Mouse (Mus musculus): ENCODE data around the gene Prss33. TPM values are rescaled to one million over a fixed set of nuclear protein-coding genes. Genes with fewer than 3 reads are reported as not detected.

Gene Prss33
- polyA plus RNA-seq, 1 experiment from 2014 or later = not detected

DNA sequence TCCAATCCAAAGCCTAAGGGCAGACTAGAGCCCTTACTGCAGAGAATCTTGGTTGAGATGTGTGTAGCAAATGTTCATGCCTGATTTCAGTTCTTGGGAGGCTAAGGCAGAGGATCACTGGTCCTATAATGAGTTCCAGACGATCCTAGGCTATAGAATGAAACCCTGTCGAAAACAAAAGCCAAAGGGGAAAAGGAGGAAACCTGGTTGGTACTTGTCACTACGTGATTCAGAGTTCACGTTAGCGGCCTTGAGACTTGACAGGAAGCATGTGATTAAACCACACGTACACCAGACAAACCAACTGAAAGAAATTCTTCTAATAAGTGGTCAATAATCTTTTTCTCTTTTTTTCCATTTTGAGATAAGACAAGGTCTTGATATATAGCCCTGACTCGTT lies 38.5 kb downstream of the Prss33 start:
- no peak for ATAC-seq (ENCODE audit: insufficient read depth)
- Histone ChIP-seq H3K27ac (ENCODE audit: low read depth) (no peak overlapping the region), H3K4me3 (ENCODE audit: low read depth, low read length) (no peak overlapping the region), H3K9me3 (ENCODE audit: low read depth, low read length) (no peaks in the 10 kb centered on the region), H3K9ac (no peak overlapping the region), H3K36me3 (ENCODE audit: insufficient read depth) (no peaks in the 10 kb centered on the region), H3K27me3 (ENCODE audit: insufficient read depth, low read length) (no peaks in the 10 kb centered on the region), H3K4me1 (ENCODE audit: insufficient read depth) (no peaks in the 10 kb centered on the region), H3K4me2 (no peak overlapping the region)
- no peak for TF ChIP-seq CTCF (IDR thresholded peaks at IDR 0.05; ENCODE audit: low read depth)
- DNase-seq = no peak
- whole genome bisulfite sequencing = 67% methylated on average over 7 of the region's 7 CpGs

GRCm38 (mm10) chr17:23795323-23795722 lies 40.5 kb downstream of the Prss33 start:
- no peak for ATAC-seq (ENCODE audit: insufficient read depth)
- Histone ChIP-seq H3K4me2 (no peak overlapping the region), H3K9me3 (ENCODE audit: low read depth, low read length) (no peaks in the 10 kb centered on the region), H3K27ac (ENCODE audit: low read depth) (no peak overlapping the region), H3K27me3 (ENCODE audit: insufficient read depth, low read length) (no peaks in the 10 kb centered on the region), H3K36me3 (ENCODE audit: insufficient read depth) (no peaks in the 10 kb centered on the region), H3K4me3 (ENCODE audit: low read depth, low read length) (no peak overlapping the region), H3K4me1 (ENCODE audit: insufficient read depth) (no peaks in the 10 kb centered on the region), H3K9ac (no peak overlapping the region)
- WGBS = 92% methylated on average over 8 of the region's 8 CpGs
- TF ChIP-seq CTCF (IDR thresholded peaks at IDR 0.05; ENCODE audit: low read depth) = no peak
- DNase-seq = no peak

DNA sequence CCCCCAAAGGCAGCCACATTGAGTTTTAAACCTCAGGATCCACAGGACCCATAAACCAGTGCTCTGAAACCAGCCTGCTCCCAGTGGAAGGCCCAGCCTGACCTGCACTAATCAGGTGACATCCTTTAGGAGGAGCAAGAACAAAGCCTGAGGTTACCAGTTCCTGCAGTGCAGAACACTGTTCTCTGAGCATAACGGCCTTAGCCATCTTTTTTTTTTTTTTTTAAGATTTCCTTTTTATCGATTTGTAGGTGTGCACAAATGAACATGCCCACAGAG lies 44.8 kb downstream of the Prss33 start:
- DNase-seq (no peak), ATAC-seq (ENCODE audit: insufficient read depth) (no peak)
- Histone ChIP-seq H3K4me2 (peak overlapping the region; percentile 75), H3K27ac (ENCODE audit: low read depth) (peak overlapping the region; percentile 86; the same call in 1 of the 2 replicates), H3K27me3 (ENCODE audit: insufficient read depth, low read length) (no peaks in the 10 kb centered on the region), H3K9me3 (ENCODE audit: low read depth, low read length) (no peaks in the 10 kb centered on the region), H3K4me1 (ENCODE audit: insufficient read depth) (0 out of 2 replicates have a peak, but pooled peaks cover 5% of the 10 kb centered on the region), H3K4me3 (ENCODE audit: low read depth, low read length) (peak overlapping the region; percentile 44), H3K9ac (peak overlapping the region; percentile 82), H3K36me3 (ENCODE audit: insufficient read depth) (no peaks in the 10 kb centered on the region)
- TF ChIP-seq CTCF (IDR thresholded peaks at IDR 0.05; ENCODE audit: low read depth) = no peak
- 43% methylated on average over 2 of the region's 2 CpGs for WGBS

- TF ChIP-seq CTCF (IDR thresholded peaks at IDR 0.05; ENCODE audit: low read depth) = no peak
- ATAC-seq (ENCODE audit: insufficient read depth) (peak; percentile 68), DNase-seq (peak; percentile 82)
- 0 out of 2 replicates have a peak, but pooled peaks cover 5% of the 10 kb centered on the region for H3K4me1 ChIP-seq (ENCODE audit: insufficient read depth)
- no peaks in the 10 kb centered on the region for H3K36me3 ChIP-seq (ENCODE audit: insufficient read depth)
- H3K4me3 ChIP-seq (ENCODE audit: low read depth, low read length) = peak within 1 kb of the TSS; percentile 44
- 2% methylated on average over 29 of the region's 29 CpGs for WGBS
- H3K4me2 ChIP-seq = peak within 1 kb of the TSS; percentile 75
- H3K27ac ChIP-seq (ENCODE audit: low read depth) = peak within 1 kb of the TSS; percentile 86
- H3K27me3 ChIP-seq (ENCODE audit: insufficient read depth, low read length) = no peaks in the 10 kb centered on the region
- no peaks in the 10 kb centered on the region for H3K9me3 ChIP-seq (ENCODE audit: low read depth, low read length)
- peak within 1 kb of the TSS; percentile 82 for H3K9ac ChIP-seq
These were observed 45.4 kb downstream of the Prss33 start, which contains the start of gene Srrm2 for GRCm38 (mm10) chr17:23790269-23791078. Gene Srrm2 (plus strand): TSS chr17:23790532.

DNA sequence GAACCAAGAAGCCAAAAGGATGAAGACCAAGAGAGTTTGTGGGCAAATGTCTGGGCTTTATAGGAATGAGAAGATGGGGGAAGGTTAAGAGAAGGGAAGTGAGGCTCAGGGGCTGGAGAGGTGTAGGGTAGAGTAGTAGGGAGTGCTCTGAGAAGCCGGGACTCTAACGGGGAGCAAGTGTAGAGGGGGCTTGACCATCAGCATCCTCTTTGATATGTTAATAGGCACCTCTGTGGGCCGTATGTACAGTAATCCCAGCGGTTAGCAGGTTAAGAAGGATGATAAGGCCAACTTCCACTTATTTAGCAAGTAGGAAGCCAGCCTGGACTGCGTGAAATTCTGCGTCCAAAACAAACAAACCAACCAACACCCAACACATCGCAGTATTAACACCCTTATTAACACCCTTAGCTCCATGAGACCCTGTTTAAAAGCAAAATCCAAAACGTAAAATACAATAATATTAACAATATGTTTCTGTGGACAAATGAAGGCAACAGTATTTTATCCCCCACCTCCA lies 46.0 kb downstream of the Prss33 start:
- Histone ChIP-seq H3K4me1 (ENCODE audit: insufficient read depth) (0 out of 2 replicates have a peak, but pooled peaks cover 5% of the 10 kb centered on the region), H3K27me3 (ENCODE audit: insufficient read depth, low read length) (no peaks in the 10 kb centered on the region), H3K27ac (ENCODE audit: low read depth) (peak overlapping the region; percentile 86; the same call in 1 of the 2 replicates), H3K4me3 (ENCODE audit: low read depth, low read length) (peak overlapping the region; percentile 44), H3K4me2 (peak overlapping the region; percentile 75), H3K9me3 (ENCODE audit: low read depth, low read length) (no peaks in the 10 kb centered on the region), H3K36me3 (ENCODE audit: insufficient read depth) (no peaks in the 10 kb centered on the region), H3K9ac (peak overlapping the region; percentile 82)
- DNase-seq = peak; percentile 13
- no peak for TF ChIP-seq CTCF (IDR thresholded peaks at IDR 0.05; ENCODE audit: low read depth)
- no peak for ATAC-seq (ENCODE audit: insufficient read depth)
- 17% methylated on average over 8 of the region's 8 CpGs for WGBS

DNA sequence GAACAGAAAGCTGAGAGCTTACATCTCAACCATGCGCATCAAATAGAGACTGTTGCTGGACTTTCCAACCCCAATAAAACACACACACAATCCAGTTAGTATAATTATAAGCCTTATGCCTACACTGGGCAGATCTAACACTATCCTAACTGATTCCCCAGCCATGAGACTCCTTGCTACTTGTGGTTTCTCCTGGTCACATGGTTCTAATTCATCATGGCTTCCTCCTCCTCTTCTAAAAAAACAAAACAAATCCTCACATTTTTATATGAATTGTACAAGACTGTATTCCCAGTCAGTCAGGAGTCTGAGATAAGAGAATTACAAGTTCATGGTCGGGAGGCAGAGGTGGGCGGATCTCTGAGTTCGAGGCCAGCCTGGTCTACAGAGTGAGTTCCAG lies 46.9 kb downstream of the Prss33 start:
- no peak for ATAC-seq (ENCODE audit: insufficient read depth)

DNA sequence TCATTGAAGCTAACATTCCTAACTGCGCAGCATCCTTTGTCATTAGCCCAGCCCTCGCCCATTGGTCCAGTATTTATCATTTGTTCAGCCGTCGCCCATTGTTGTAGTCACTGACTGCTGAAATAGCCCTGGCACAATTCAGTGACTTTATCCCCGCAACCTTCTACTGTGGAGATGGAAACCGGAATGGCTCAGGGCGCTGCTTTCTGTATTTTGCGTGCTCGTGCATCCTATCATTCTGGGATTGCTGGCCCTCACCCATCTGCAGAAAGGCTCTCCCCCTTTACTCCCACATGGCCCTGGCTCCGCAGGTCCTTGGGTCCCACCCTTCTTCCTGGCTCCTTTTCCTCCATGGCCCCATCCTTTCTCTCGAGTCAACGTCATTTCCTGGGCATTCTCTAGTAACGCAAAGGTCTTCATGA lies 49.3 kb downstream of the Prss33 start:
- H3K9ac ChIP-seq = 0 out of 2 replicates have a peak overlapping the region, but pooled peaks have one; percentile 2
- 14% methylated on average over 13 of the region's 13 CpGs for WGBS

More for the DNA sequence above, 46.9 kb downstream of the Prss33 start:
- Histone ChIP-seq H3K27ac (ENCODE audit: low read depth) (no peak overlapping the region), H3K4me2 (no peak overlapping the region), H3K36me3 (ENCODE audit: insufficient read depth) (no peaks in the 10 kb centered on the region), H3K4me3 (ENCODE audit: low read depth, low read length) (no peak overlapping the region), H3K9me3 (ENCODE audit: low read depth, low read length) (no peaks in the 10 kb centered on the region), H3K27me3 (ENCODE audit: insufficient read depth, low read length) (no peaks in the 10 kb centered on the region), H3K4me1 (ENCODE audit: insufficient read depth) (0 out of 2 replicates have a peak, but pooled peaks cover 5% of the 10 kb centered on the region), H3K9ac (no peak overlapping the region)
- TF ChIP-seq CTCF (IDR thresholded peaks at IDR 0.05; ENCODE audit: low read depth) = no peak
- 85% methylated on average over 4 of the region's 4 CpGs for WGBS
- no peak for DNase-seq

More for the DNA sequence above, 49.3 kb downstream of the Prss33 start:
- Histone ChIP-seq H3K27ac (ENCODE audit: low read depth) (no peak overlapping the region; the same call in 1 of the 2 replicates), H3K27me3 (ENCODE audit: insufficient read depth, low read length) (no peaks in the 10 kb centered on the region), H3K9me3 (ENCODE audit: low read depth, low read length) (no peaks in the 10 kb centered on the region), H3K36me3 (ENCODE audit: insufficient read depth) (no peaks in the 10 kb centered on the region), H3K4me2 (peak overlapping the region; percentile 88), H3K4me3 (ENCODE audit: low read depth, low read length) (peak overlapping the region; percentile 60), H3K4me1 (ENCODE audit: insufficient read depth) (0 out of 2 replicates have a peak, but pooled peaks cover 5% of the 10 kb centered on the region)
- DNase-seq (peak; percentile 53), ATAC-seq (ENCODE audit: insufficient read depth) (peak; percentile 26; the same call in 1 of the 2 replicates)
- no peak for TF ChIP-seq CTCF (IDR thresholded peaks at IDR 0.05; ENCODE audit: low read depth)

Measured in lung, embryonic 14.5 days (tissue).